In the genomic region with DNA sequence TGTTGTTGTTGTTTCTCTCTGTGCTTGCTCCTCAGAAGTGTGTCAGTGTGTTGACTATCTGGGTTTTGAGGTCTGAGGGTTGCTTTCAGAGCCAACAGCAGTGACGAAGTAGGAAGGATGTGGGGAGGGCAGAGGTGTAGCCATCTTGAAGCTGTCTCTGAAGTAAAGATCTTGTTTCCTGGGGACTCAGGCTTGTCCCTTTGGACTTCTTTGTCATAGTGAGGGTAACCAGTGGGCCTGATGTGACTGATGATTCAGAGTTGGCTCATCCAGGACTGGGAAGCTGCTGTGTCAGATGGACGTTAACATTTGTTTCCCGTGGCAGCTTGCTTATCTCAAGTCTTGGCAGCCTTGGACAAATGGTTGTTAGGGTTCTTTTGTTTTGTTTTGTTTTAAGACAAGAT, we compare ENCODE assay signal across 10 mouse cellular contexts. TPM values are rescaled to one million over a fixed set of nuclear protein-coding genes. Genes with fewer than 3 reads are reported as not detected.
DNase-seq lines count a peak whose midpoint lies in the region; ATAC-seq and TF ChIP-seq lines count a peak whose summit lies in the region.
"Had no signal": no experiment of that assay in that cellular context is flagged by ENCODE, and none has a peak within 500 bp of the region (broad histone marks: within the 10 kb centered on the region; RNA-seq: fewer than 3 reads in every experiment).

No protein-coding gene starts in this region.

- no peaks in the 10 kb centered on the region for H3K27me3 ChIP-seq in kidney, adult 2 months (replicated peaks; ENCODE audit: control insufficient read depth, insufficient read depth, low read length)
- no peaks in the 10 kb centered on the region for H3K27me3 ChIP-seq in heart, embryonic 13.5 days (replicated peaks)
- H3K27me3 ChIP-seq: stomach, embryonic 15.5 days had no signal

- no peak overlapping the region for H3K4me2 ChIP-seq in heart, embryonic 13.5 days
- H3K4me2 ChIP-seq: stomach, embryonic 15.5 days had no signal

- no peak for DNase-seq in kidney, adult 2 months
- DNase-seq in kidney, adult 9 months = no peak
- peak; percentile 40 for DNase-seq in urinary bladder, postnatal 14 days (ENCODE audit: low spot score)
- no peak for DNase-seq in urinary bladder, adult 2 months (ENCODE audit: low spot score)
- peak; percentile 37 to 58 for DNase-seq in natural killer cell, adult 2 months (ENCODE audit: low spot score in 2 of 2)
- no peak for DNase-seq in cerebellum, adult 11-12 months
- DNase-seq in left cerebral cortex, postnatal 25 days (ENCODE audit: low spot score in 2 of 2) = no peak

- no peak overlapping the region for H3K4me3 ChIP-seq in kidney, adult 2 months (ENCODE audit: insufficient read depth, low read depth, low read length)
- no peak overlapping the region for H3K4me3 ChIP-seq in heart, embryonic 13.5 days
- H3K4me3 ChIP-seq: stomach, embryonic 15.5 days had no signal

- WGBS in kidney, adult 2 months = 43% methylated on average over 3 of the region's 3 CpGs
- WGBS in heart, embryonic 13.5 days = 21% methylated on average over 3 of the region's 3 CpGs

- no peak for ATAC-seq in heart, embryonic 13.5 days (ENCODE audit: extremely low read depth, insufficient number of reproducible peaks, low FRiP score, low TSS enrichment)

- H3K9me3 ChIP-seq in heart, embryonic 13.5 days = no peaks in the 10 kb centered on the region
- H3K9me3 ChIP-seq: stomach, embryonic 15.5 days had no signal

- no peak overlapping the region for H3K9ac ChIP-seq in heart, embryonic 13.5 days
- H3K9ac ChIP-seq: stomach, embryonic 15.5 days had no signal

- TF ChIP-seq POLR2A in kidney, adult 2 months (IDR thresholded peaks at IDR 0.05; ENCODE audit: low read depth, low read length) = no peak

- H3K36me3 ChIP-seq in kidney, adult 2 months (ENCODE audit: control insufficient read depth, insufficient read depth, low read length) = no peaks in the 10 kb centered on the region
- no peaks in the 10 kb centered on the region for H3K36me3 ChIP-seq in heart, embryonic 13.5 days
- H3K36me3 ChIP-seq: G1E; stomach, embryonic 15.5 days had no signal

- H3K4me1 ChIP-seq in kidney, adult 2 months (ENCODE audit: control insufficient read depth, insufficient read depth, low read length) = peaks cover 44% of the 10 kb centered on the region
- peaks cover 93% of the 10 kb centered on the region for H3K4me1 ChIP-seq in heart, embryonic 13.5 days

- intact Hi-C loops in left cerebral cortex, postnatal 25 days (cut with DNase I) = no loop called here

- peak overlapping the region; percentile 35; the same call in 1 of the 2 replicates for H3K27ac ChIP-seq in kidney, adult 2 months (ENCODE audit: insufficient read depth, low read depth, low read length)
- peak overlapping the region; percentile 99 for H3K27ac ChIP-seq in heart, embryonic 13.5 days (replicated peaks)
- H3K27ac ChIP-seq: stomach, embryonic 15.5 days had no signal

- TF ChIP-seq CTCF in kidney, adult 2 months (conservative IDR thresholded peaks at IDR 0.05; ENCODE audit: insufficient read depth, insufficient read length, low read depth, low read length) = no peak

RNA-seq across cellular contexts. Expression of a gene that starts 14.0 kb away (rescaled TPM):
- 16.3 and 20.0 TPM in 2 replicates for polyA plus RNA-seq in kidney, adult 2 months (2012; rRNA removed)
- polyA plus RNA-seq in urinary bladder, adult 2 months (2012; rRNA removed) = 23.1 and 31.2 TPM in 2 replicates
- 11.9 and 12.1 TPM in 2 replicates for polyA plus RNA-seq in heart, embryonic 13.5 days (2015; fragmentation: Nextera tagmentation; extraction: Ambion mirVana)
- total RNA-seq in left cerebral cortex, postnatal 25 days (2021) = 10 to 100 TPM; 12.9 to 15.3 TPM
- polyA plus RNA-seq: G1E had no signal

Comparison
In these comparisons a context has a peak if more than half of its experiments do, and no peak if none do; other contexts are left out.
1. DNase-seq: peak in urinary bladder, postnatal 14 days (single experiment) and natural killer cell, adult 2 months (2 of 2); none in kidney, adult 2 months (single experiment), kidney, adult 9 months (single experiment), urinary bladder, adult 2 months (single experiment), cerebellum, adult 11-12 months (single experiment) and left cerebral cortex, postnatal 25 days (0 of 2).